Mouse (Mus musculus) kidney, adult 9 months (tissue): Measurements from ENCODE around the gene Ago4.

Source experiments
- DNase-seq: peaks from one replicate; pipeline ENCODE4 v3.0.0; 2022

Ago4 gene

DNA sequence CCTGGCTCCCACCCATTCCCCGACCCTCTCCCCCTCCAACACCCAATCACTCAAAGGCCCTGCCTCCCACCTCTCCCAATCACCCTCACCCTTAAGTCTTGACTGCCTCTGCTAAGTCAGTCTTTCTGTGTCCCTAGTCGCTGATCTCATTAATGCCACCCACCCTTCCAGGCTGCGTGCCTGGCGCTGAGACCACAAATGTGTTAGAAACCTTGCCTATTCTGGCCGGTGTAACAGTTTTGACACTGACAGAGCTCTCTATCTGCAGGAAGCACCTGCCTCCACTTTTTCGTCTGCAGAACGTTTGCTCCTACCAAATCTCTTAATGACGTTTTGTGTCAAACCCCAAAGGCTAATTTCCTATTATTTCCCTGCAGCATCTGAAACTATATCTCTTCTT is 64.3 kb downstream of the Ago4 start:
- DNase-seq = no peak

DNA sequence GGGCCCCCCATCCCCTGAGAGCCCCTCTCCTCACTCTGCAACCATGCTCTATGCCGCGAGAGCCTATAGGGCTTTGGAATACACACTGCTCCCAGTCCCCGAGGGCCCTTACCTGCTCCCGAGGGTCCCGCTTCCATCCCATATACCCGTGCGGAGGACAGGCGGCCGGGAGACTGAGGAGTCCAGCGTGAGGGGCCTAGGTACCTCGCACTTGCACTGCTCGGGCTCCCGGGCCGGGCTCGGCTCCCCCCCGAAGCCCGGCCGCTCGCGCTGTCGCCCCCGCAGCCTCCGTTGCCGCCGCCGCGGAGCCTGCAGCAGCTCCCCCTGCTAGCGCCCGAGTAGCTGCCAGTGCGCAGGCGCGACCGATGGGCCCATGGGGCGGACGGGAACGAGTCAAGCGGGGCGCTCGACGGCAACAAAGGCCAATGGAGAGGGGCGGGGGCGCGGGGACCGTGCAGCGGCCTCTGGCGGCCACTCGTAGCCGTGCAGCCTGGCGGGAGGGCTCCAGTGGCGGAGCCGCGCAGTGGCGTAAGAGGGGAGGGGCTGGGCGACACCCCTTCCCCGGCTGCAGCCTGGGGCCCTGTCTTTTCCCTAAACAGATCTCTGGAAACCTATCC is 64.9 kb downstream of the Ago4 start, which contains the start of gene Ago1:
Gene Ago1, minus strand, starts transcription at position 299 of the 617 bp plus-strand sequence.
- DNase-seq = peak; percentile 95

DNA sequence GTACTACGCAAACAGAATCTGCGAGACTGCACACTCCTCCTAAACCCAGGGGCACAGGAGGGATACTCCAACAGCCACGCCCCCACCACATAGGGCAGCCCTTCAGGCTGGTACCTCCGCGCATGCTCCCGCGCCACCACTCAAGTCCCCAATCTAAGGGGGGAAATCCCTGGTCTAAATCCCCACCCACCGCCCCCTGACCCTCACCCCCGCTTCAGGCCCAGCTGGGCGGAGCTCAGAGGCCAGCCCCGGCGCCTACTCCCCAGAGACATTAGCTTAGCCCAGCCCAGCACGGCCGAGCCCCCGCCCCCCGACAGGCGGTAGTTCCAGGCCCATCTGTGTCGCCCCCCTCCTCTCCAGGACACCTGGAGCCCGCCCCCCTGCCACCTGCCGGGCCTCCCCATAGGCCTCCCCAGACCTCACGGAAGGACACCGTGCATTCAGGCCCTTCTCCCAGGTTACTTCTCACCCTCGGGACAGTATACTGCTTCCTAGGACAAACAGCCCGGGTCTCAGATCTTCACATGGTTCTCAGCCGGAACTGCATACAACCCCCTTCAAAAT is 65.5 kb downstream of the Ago4 start:
- DNase-seq = peak; percentile 66

DNA sequence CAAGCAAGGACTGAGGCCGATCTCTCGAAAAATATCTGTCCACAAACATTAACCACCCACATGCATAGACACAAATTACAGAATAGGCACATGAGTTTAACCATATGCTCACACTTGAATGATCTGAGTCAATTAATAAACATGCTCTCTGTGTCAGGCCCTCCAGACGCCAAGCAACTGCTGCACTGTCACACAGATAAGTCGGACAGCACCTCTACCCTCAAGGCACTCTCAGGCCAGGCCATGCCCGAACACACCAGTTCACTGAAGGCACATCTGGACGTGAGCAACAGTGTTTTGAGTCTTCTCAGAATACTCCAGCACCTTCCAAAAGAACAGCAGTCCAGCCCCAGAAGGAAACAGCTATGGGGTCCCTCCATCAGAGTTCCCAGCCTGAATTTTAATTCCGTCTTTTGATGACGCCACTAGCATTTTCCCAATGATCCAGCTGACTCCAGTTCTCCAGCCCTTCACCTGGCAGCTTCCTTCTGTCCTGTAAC is 67.0 kb downstream of the Ago4 start:
- no peak for DNase-seq

DNA sequence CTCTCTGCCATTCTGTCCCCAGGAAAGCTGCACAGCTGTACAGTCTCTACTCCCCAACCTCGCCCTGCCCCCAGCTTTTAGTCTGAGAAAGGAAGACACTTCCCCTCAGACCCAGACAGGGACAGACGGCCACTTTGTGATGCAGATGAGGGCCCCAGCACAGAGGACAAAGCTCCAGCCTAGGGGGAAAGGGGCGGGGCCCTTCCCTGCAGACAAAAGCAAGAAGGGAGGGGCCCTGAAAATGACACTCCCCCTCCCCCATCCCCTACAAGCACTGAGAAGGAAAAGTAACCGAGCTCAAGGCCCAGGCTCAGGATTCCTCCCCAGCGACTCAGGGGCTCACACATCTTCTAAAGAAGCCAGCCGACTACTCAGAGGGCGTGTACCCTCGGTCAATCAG is 67.4 kb downstream of the Ago4 start:
- no peak for DNase-seq

DNA sequence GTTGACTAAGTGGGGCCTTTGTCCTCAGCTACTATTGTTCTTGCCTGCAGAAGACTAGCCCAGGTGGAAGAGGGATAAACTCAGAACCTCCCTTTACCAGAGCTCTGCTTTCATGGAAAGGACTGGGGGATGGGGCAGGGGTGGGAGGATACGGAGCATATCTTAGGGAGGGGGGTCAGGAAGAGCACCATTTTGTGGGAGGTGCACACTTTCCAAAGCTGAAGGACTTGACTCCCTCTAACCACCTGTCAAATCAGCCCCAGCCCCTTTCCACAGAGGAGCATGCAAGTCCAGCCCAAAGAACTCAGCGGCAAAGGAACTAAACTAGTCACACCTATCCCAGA is 68.4 kb downstream of the Ago4 start:
- no peak for DNase-seq

DNA sequence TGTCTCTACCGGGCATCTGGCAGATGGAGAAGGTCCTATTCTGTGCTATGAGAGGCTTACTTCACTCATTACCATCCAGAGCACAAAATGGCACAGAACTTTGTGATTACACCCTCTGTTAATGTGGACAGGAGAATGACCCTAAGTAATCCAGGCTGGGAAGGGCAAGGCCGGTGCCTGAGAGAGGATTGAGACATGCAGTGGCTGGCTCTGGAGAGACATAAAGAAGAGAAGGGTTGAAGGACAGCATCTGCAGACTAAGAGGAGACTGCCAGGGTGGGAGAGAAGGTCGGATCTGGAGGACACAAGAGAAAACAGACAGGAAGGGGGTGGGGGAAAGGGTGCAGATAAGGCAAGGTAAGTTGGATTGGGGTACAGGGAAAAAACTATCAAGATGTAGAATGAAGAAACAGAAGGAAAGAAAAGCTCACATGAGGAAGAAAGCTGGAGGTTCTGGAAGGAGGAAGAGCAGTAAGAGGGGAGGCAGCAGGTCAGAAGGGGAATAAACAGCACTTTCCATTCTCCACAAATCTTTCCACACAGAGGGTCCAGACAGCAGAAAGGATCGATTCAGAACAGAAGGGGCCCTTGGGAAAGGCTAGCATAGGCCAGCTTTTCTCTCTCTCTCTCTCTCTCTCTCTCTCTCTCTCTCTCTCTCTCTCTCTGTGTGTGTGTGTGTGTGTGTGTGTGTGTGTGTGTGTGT is 68.9 kb downstream of the Ago4 start:
- no peak for DNase-seq

DNA sequence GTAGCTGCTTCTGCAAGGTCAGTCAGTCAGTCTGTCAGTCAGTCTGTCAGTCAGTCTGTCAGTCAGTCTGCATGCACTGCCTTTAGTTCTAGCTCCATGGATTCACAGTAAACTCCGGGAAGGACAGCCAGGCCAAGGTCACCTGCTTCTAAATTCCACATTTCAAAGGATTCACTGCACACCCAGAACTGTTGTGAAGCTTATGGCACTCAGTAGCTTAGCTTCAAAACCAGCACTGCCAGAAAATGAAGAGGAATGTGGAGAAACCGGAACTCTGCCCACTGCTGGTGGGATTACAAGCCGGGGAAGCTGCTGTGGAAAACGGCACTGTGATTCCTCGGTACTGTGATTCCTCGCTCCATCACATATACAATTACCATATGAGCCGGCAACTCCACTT is 77.8 kb downstream of the Ago4 start:
- no peak for DNase-seq

DNA sequence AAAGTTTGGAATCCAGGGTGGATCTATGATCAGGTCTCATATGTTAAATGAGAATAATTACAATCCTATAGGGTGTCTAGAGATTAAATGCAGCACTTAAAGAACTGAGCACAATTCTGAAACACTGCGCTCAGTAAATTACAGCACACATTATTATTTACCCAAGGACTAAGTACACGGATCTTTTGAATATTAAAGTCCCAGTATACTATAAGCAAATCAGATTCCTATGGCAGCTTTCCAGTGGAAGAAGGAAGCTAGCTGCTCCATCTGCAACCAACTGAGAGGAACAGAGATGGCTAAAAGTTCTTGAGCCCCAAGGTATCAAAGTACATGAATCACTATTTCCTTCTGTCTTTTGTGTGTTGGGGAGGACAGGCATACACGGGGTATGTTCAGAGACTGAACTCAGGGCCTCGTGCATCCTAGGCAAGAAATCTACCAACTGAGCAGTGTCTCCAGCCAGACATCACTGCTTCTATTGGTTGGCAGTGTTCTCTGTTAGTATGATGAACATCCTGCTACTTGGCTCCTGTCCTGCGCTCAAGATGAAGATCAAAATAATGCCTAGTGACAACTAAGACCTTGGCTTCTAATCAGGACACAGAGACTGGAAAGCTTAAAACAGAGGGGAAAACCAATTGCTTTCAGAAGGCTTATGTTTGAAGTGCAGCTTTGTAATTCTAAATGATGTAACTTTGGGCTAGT is 78.6 kb downstream of the Ago4 start:
- no peak for DNase-seq

DNA sequence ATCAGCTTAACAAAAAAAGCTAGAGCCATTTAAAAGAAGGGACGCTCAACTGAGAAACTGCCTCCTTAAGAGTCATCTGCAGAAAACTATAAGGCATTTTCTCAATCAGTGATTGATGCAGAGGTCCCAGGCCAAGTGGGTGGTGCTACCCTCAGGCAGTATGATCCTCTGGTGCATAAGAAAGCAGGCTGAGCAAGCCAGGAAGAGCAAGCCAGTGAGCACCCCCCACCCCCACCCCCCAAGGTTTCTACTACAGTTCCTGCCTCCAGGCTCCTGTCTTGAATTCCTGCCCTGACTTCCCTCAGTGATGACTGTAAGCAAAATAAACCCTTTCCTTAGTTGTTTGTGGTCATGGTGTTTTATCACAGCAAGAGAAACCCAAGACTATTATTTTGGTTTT is 83.0 kb downstream of the Ago4 start:
- no peak for DNase-seq

DNA sequence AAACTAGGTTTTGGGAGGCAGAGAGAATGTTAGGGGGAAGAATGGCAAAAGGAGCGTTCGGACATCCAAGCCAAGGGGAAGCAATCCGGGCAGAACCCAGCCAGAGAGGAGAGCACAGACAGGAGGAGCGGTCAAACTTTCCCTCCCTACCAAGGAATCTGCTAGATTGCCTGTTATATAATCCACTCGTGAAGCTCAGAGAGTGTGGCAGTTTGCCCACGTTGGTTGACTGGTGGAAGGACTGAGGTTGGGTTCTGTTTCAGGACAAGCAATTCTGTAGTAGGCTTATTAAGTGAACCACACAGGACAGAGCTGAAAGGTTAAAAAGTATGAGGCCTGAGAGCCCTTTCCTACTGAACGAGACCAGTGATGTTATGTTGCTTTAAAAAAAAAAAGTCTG is 86.1 kb downstream of the Ago4 start:
- no peak for DNase-seq

DNA sequence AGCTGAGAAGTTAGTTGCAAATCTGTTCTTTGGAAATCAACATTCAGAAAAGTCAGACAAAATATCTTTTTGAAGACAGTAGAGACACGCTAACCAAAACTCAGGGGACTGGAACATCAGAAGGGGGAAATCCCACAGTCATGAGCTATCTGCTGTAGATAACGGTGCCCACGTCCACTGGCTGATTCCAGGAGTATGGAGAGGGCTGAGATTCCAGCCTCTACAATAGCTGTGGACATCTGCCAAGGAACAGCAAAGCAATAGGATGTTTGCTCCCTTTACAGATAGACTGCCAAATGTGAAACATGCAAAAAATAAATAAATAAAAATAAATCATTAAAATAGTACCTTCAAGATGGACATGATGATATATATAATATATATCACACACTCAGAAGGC is 88.7 kb downstream of the Ago4 start:
- no peak for DNase-seq
